Mouse (Mus musculus) embryonic facial prominence, embryonic 14.5 days (tissue): ENCODE measurements around the gene Lnpk. TPM values are rescaled to one million over a fixed set of nuclear protein-coding genes. Genes with fewer than 3 reads are reported as not detected.

Experiments used
- ATAC-seq: fragments of 200-750 bp; cut with Nextera tagmentation; 2 replicates; pipeline ENCODE4 v1.8.0; 2017; ENCODE audit warnings: low read depth, moderate number of reproducible peaks, moderate TSS enrichment
- DNase-seq: peaks from one replicate; pipeline ENCODE4 v3.0.0-alpha.2; 2015; ENCODE audit warnings: low spot score
- H3K27ac ChIP-seq: fragments of 300-500 bp; sonication (generic); replicated peaks from 2 replicates; pipeline ENCODE4 v1.5.1; 2014; ENCODE audit warnings: low read depth, mild to moderate bottlenecking, low read length, moderate library complexity
- H3K27me3 ChIP-seq: fragments of 300-500 bp; sonication (generic); replicated peaks from 2 replicates; pipeline ENCODE4 v1.6.1; 2014; ENCODE audit warnings: low read length; ENCODE audit not compliant: control insufficient read depth, insufficient read depth
- H3K36me3 ChIP-seq: fragments of 300-500 bp; sonication (generic); 2 replicates; pipeline ENCODE4 v1.6.1; 2014; ENCODE audit warnings: low read length, mixed read lengths; ENCODE audit not compliant: control insufficient read depth, insufficient read depth
- H3K4me1 ChIP-seq: fragments of 300-500 bp; sonication (generic); 2 replicates; pipeline ENCODE4 v1.6.1; 2014; ENCODE audit warnings: antibody characterized with exemption, low read length; ENCODE audit not compliant: control insufficient read depth, insufficient read depth
- H3K4me2 ChIP-seq: fragments of 300-500 bp; sonication (generic); 2 replicates; pipeline ENCODE4 v1.6.1; 2014; ENCODE audit warnings: low read depth, mild to moderate bottlenecking, low read length, moderate library complexity, mixed read lengths
- H3K4me3 ChIP-seq: fragments of 300-500 bp; sonication (generic); 2 replicates; pipeline ENCODE4 v1.5.1; 2014; ENCODE audit warnings: low read depth, mild to moderate bottlenecking, low read length
- H3K9ac ChIP-seq: fragments of 300-500 bp; sonication (generic); 2 replicates; pipeline ENCODE4 v1.6.1; 2014; ENCODE audit warnings: low read depth, mild to moderate bottlenecking, low read length, moderate library complexity, mixed read lengths
- H3K9me3 ChIP-seq: fragments of 300-500 bp; sonication (generic); 2 replicates; pipeline ENCODE4 v1.6.1; 2016; ENCODE audit warnings: low read length; ENCODE audit not compliant: control insufficient read depth
- WGBS: fragments of 180-500 bp; shearing (Covaris S2); extraction: QIAGEN DNeasy Blood & Tissue Kit; methylation state at CpG from one replicate; pipeline ENCODE4 v1.1.7; 2014; 5-methylcytosine and 5-hydroxymethylcytosine counted together
- polyA plus RNA-seq: library from polyadenylated mRNA; unstranded; fragments of >200 nt; fragmentation: Nextera tagmentation; extraction: Ambion mirVana; gene quantifications from 2 replicates; pipeline ENCODE4 v1.2.1, GENCODE M21; 2014

Lnpk gene
- polyA plus RNA-seq, 1 experiment from 2014 or later = 25.5 TPM

GRCm38 (mm10) chr2:74482086-74482485, 97.1 kb downstream of the Lnpk start:
- no peak overlapping the region for H3K4me2 ChIP-seq
- H3K27ac ChIP-seq = no peak overlapping the region
- DNase-seq (no peak), ATAC-seq (no peak)
- H3K9me3 ChIP-seq = no peaks in the 10 kb centered on the region
- no peak overlapping the region for H3K4me3 ChIP-seq
- no peaks in the 10 kb centered on the region for H3K36me3 ChIP-seq
- H3K9ac ChIP-seq = no peak overlapping the region
- H3K27me3 ChIP-seq = no peaks in the 10 kb centered on the region
- 72% methylated on average over 10 of the region's 10 CpGs for WGBS
- no peaks in the 10 kb centered on the region for H3K4me1 ChIP-seq

Other genes with a start within 250 kb of the Lnpk start
- not detected in 2 replicates for gene Evx2, start 80.1 kb upstream of the Lnpk start, polyA plus RNA-seq
- gene Hoxd13, start 88.9 kb upstream of the Lnpk start, polyA plus RNA-seq = not detected in 2 replicates
- gene Hoxd12, start 95.6 kb upstream of the Lnpk start, polyA plus RNA-seq = not detected in 2 replicates
- gene Hoxd11, start 100.1 kb upstream of the Lnpk start, polyA plus RNA-seq = not detected in 2 replicates
- 0.37 and 0.45 TPM in 2 replicates for gene Hoxd10, start 112.5 kb upstream of the Lnpk start, polyA plus RNA-seq
- gene Hoxd9, start 118.3 kb upstream of the Lnpk start, polyA plus RNA-seq = 2.0 and 2.3 TPM in 2 replicates
- gene Hoxd8, start 125.2 kb upstream of the Lnpk start, polyA plus RNA-seq = 8.7 and 10.3 TPM in 2 replicates
- gene Hoxd3, start 132.5 kb upstream of the Lnpk start, polyA plus RNA-seq = 3.8 and 4.7 TPM in 2 replicates
- gene Hoxd4, start 132.5 kb upstream of the Lnpk start, polyA plus RNA-seq = 0.63 and 0.82 TPM in 2 replicates
- 0.13 TPM in 1 of 2 replicates, not detected in the other for gene Gm28230, start 147.3 kb upstream of the Lnpk start, polyA plus RNA-seq
- gene Hoxd1, start 183.5 kb upstream of the Lnpk start, polyA plus RNA-seq = 3.9 and 4.7 TPM in 2 replicates
- gene Mtx2, start 246.4 kb upstream of the Lnpk start, polyA plus RNA-seq = 121 and 140 TPM in 2 replicates